Mouse (Mus musculus): ENCODE measurements around the gene Lyzl4. TPM values are rescaled to one million over a fixed set of nuclear protein-coding genes. Genes with fewer than 3 reads are reported as not detected.

Lyzl4 gene
- 0.23 and 0.29 TPM in 2 replicates for polyA plus RNA-seq (2016; fragmentation: Nextera tagmentation; extraction: Ambion mirVana)

DNA sequence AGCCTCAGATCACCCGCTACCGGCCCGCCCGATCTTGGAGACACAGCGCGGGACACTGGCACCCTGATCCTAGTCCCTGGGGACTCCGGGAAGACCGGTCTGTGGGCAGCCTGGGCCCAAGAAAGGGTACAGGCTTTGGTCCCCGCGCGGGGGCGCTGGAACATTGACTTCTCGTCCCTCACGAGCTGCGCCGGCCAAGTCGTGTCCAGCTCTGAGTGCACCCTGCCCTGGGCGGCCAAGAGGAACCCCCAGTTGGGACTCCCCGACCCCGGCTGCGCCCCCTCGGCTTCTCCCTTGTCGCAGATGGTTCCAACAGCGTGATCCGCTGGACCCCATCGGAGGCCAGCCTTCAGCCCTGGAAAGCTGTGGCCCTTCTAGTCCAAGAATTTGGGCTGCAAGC is at the start of gene Lyzl4:
Lyzl4 (minus strand) TSS at position 96 of the 400 bp plus-strand sequence.
- H3K4me3 ChIP-seq: peak within 1 kb of the TSS; percentile 43
- WGBS (ENCODE audit: insufficient replicate concordance): 1% methylated on average over 26 of the region's 26 CpGs
- H3K9ac ChIP-seq: no peak within 1 kb of the TSS
- peaks cover 78% of the 10 kb centered on the region for H3K27me3 ChIP-seq (replicated peaks)
- peak; percentile 30; the same call in 1 of the 2 replicates for ATAC-seq
- no peak within 1 kb of the TSS for H3K27ac ChIP-seq
- H3K4me1 ChIP-seq: peaks cover 18% of the 10 kb centered on the region
- H3K9me3 ChIP-seq (replicated peaks): no peaks in the 10 kb centered on the region
- peak within 1 kb of the TSS; percentile 70 for H3K4me2 ChIP-seq
- no peaks in the 10 kb centered on the region for H3K36me3 ChIP-seq

DNA sequence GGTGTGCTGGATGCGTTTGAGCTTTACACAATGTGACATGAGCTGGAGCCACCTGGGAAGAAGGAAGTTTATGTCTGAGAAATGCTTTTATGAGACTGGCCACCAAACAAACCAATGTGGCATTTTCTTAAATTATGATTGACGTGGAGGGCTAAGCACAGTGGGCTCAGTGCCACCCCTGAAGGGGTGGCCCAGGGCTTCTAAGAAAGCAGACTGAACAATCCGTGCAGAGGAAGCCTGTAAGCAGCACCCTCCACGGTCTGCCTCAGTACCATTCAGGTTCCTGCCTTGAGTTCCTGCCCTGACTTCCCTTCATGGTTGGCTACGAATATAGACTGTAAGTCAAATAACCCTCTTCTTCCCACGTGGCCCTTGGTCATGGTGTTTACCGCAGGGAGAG is 48.8 kb upstream of the Lyzl4 start:
- H3K36me3 ChIP-seq: peaks cover 17% of the 10 kb centered on the region; the same call in 1 of the 2 replicates
- H3K4me1 ChIP-seq: no peaks in the 10 kb centered on the region
- H3K4me3 ChIP-seq: no peak overlapping the region
- no peak overlapping the region for H3K9ac ChIP-seq
- 73% methylated on average over 7 of the region's 7 CpGs for WGBS (ENCODE audit: insufficient replicate concordance)
- H3K9me3 ChIP-seq (replicated peaks): no peaks in the 10 kb centered on the region
- H3K27me3 ChIP-seq (replicated peaks): no peaks in the 10 kb centered on the region
- H3K27ac ChIP-seq: no peak overlapping the region
- ATAC-seq: no peak
- H3K4me2 ChIP-seq: no peak overlapping the region

DNA sequence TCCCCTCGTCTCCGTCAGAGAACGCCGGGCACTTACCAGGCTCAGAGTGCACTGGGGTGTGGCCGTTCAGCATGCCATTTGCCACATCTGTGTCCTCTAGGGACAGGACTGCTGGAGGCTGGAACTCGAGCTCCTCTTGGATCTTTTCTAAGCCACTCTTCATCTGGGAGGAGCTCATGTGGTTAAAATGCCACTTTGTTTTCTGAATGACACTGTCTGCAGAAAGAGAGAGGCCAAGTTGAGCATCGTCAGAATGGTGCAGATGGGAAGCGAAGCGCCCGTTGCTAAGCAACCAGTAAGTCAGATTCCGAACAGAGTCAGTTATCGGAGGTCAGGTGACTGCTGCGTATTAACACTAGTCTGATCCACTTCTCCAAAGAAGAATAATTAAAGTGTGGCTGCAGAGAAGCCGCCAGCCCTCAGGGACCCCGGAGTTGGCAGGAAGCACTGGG is 48.3 kb upstream of the Lyzl4 start:
- Histone ChIP-seq H3K9me3 (replicated peaks) (no peaks in the 10 kb centered on the region), H3K27ac (no peak overlapping the region), H3K36me3 (peaks cover 22% of the 10 kb centered on the region), H3K4me2 (no peak overlapping the region), H3K4me1 (no peaks in the 10 kb centered on the region), H3K4me3 (no peak overlapping the region), H3K27me3 (replicated peaks) (no peaks in the 10 kb centered on the region), H3K9ac (no peak overlapping the region)
- ATAC-seq: no peak
- WGBS (ENCODE audit: insufficient replicate concordance): 85% methylated on average over 15 of the region's 15 CpGs

DNA sequence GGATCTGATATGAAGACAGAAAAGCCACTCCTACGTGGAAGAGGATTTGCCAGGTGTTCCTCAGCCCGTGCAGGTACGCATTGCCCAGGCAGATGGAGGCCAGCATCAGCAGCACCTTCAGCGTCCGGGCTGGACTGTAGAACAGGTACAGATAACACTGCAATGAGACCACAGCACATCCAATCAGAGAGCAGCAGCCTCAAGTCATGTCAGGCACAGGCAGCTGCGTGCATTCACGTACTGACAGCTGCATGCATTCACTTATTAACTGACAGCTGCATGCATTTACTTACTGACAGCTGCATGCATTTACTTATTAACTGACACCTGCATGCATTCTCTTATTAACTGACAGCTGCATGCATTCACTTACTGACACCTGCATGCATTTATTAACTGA is 42.8 kb upstream of the Lyzl4 start:
- Histone ChIP-seq H3K36me3 (peaks cover 26% of the 10 kb centered on the region), H3K4me3 (no peak overlapping the region), H3K4me1 (no peaks in the 10 kb centered on the region), H3K9me3 (replicated peaks) (no peaks in the 10 kb centered on the region), H3K4me2 (no peak overlapping the region), H3K27me3 (replicated peaks) (no peaks in the 10 kb centered on the region), H3K27ac (no peak overlapping the region), H3K9ac (no peak overlapping the region)
- no peak for ATAC-seq
- WGBS (ENCODE audit: insufficient replicate concordance): 64% methylated on average over 7 of the region's 7 CpGs

DNA sequence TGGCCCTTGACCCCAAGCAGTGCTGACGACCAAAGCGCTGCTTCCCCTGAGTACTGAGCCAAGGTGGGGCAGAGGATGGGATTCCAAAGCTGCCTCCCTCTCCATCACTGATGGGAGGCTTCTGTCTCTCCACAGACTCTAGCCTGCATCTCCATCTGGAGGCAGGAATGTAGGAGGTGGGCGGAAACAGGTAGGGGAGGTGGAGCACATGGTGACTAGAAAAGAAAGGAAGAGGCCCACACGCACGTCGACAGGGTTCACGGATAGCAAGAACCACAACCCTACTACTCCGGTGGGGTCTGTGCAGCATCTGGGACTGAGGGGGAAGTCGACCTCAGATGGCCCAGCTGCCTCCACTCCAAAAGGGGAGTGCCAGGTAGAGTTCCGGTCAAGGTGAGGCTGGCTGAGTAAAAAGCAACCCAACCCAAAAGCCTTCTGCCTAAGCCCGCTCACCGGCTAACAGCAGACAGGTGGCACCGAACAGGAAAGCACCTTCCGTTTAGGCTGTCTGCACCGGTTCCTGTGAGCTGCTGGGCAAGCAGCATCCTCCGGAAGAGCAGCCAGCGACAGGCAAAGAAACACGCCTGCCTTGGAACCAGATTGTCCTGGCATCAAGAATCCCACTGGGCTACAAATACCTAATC is 40.3 kb upstream of the Lyzl4 start:
- 63% methylated on average over 18 of the region's 18 CpGs for WGBS (ENCODE audit: insufficient replicate concordance)
- ATAC-seq: no peak
- Histone ChIP-seq H3K4me1 (peaks cover 4% of the 10 kb centered on the region), H3K27ac (no peak overlapping the region), H3K4me3 (no peak overlapping the region), H3K9me3 (replicated peaks) (no peaks in the 10 kb centered on the region), H3K27me3 (replicated peaks) (no peaks in the 10 kb centered on the region; the same call in 1 of the 2 replicates), H3K4me2 (no peak overlapping the region), H3K36me3 (peaks cover 19% of the 10 kb centered on the region), H3K9ac (no peak overlapping the region)

DNA sequence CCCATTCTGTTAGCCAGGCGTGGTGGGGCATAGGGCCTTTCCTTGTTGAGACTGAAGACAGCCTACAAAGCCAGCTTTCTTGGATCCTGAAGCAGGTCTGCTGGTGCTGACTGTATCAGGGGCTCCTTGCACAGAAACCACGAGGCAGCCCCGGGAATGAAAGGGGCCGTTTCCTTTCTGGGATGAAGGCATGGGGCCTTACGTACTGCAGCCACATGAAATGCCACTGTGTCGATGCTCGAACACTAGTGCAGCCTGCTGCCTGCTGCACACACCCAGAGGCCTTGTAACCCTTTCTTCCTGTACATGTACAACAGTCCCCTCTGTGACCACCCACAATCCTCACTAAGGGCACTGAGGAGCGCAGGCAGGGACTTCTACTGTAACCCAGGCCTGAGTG is 39.3 kb upstream of the Lyzl4 start:
- Histone ChIP-seq H3K4me3 (no peak overlapping the region), H3K27ac (no peak overlapping the region), H3K4me1 (peaks cover 10% of the 10 kb centered on the region), H3K36me3 (peaks cover 19% of the 10 kb centered on the region), H3K9me3 (replicated peaks) (no peaks in the 10 kb centered on the region), H3K4me2 (no peak overlapping the region), H3K27me3 (replicated peaks) (no peaks in the 10 kb centered on the region; the same call in 1 of the 2 replicates), H3K9ac (no peak overlapping the region)
- WGBS (ENCODE audit: insufficient replicate concordance): 44% methylated on average over 8 of the region's 8 CpGs
- no peak for ATAC-seq

DNA sequence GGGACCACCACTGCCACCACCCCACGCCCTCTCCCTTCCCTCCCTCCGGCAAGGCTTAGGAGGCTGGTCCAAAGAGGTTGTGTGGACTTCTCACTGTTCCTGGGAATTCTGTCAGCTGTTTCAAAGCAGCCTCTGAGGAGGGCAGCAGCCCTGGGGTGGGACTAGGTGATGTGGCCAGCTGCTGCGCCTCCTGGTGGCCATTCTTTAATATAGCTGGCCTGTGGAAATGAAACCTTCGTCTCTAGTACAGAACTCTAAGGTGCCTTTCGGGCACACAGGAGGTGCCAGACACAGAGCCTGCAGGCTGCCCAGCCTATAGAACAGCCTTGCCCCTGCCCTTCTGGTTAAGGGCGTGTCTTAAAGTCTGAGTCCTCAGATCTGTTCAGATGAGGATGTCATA is 37.7 kb upstream of the Lyzl4 start:
- no peak overlapping the region for H3K4me3 ChIP-seq
- no peak overlapping the region for H3K27ac ChIP-seq
- WGBS (ENCODE audit: insufficient replicate concordance): 23% methylated on average over 6 of the region's 6 CpGs
- peaks cover 14% of the 10 kb centered on the region for H3K4me1 ChIP-seq
- peak; percentile 34; the same call in 1 of the 2 replicates for ATAC-seq
- H3K36me3 ChIP-seq: peaks cover 8% of the 10 kb centered on the region; the same call in 1 of the 2 replicates
- H3K9me3 ChIP-seq (replicated peaks): no peaks in the 10 kb centered on the region
- H3K9ac ChIP-seq: no peak overlapping the region
- no peak overlapping the region for H3K4me2 ChIP-seq
- no peaks in the 10 kb centered on the region; the same call in 1 of the 2 replicates for H3K27me3 ChIP-seq (replicated peaks)

DNA sequence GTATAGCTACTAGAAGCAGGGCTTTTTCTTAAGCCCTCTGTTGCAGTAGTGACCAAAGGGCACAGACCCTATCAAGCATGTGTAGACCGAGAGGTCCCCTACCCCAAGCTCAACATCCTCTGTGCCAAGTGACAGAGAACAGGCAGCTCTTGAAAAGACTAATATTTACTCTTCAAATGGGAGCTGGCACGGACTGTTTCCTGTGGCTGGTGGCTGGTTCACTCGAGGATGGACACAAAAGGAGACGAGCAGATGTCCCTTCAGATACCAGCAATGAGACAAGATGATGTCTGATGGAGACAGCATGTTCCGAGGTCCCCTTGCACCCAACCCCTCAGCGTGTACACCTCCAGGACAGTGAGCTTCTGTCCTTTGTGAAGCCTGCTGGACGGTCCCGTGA is 35.6 kb upstream of the Lyzl4 start:
- Histone ChIP-seq H3K9me3 (replicated peaks) (no peaks in the 10 kb centered on the region), H3K36me3 (no peaks in the 10 kb centered on the region), H3K4me3 (no peak overlapping the region), H3K27me3 (replicated peaks) (no peaks in the 10 kb centered on the region; the same call in 1 of the 2 replicates), H3K9ac (no peak overlapping the region), H3K4me2 (no peak overlapping the region), H3K4me1 (peaks cover 20% of the 10 kb centered on the region), H3K27ac (no peak overlapping the region)
- 27% methylated on average over 8 of the region's 8 CpGs for WGBS (ENCODE audit: insufficient replicate concordance)
- no peak for ATAC-seq

DNA sequence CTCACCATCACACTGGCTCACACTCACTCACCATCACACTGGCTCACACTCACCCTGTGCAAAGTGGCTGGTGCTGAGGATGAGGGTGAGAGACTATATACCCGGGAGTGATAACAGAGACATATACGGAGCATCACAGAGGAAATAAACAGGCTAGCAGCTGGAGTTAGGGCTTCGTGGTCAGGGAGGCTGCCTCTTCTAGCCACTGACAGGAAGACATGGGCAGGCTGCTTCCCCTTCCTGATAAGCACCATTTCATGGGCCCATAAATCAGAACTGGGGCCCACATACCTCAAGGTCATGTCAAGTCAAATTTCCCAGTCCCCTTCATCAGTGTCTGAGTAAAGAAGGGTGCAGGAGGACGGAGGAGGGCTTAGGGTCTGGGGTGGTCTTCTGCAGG is 35.2 kb upstream of the Lyzl4 start:
- H3K27ac ChIP-seq: no peak overlapping the region

DNA sequence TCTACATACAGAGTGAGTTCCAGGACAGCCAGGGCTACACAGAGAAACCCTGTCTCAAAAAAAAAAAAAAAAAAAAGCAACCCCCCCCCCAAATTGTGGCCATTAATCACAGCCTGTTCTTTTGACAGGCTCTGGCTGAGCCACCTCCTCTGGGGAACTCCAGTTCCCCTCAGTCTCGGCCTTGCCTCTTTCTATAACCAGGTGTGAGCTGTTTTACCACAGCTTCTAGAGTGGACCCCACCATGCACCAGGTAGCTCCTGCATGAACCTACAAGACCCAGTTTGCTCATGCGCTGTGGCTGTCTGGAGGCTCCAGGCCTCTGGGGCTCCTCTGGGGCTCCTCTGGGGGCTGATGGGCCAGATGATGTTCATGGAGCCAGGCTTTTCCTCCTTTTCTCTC is 33.7 kb upstream of the Lyzl4 start:
- no peak overlapping the region for H3K4me2 ChIP-seq
- WGBS (ENCODE audit: insufficient replicate concordance): 76% methylated on average over 2 of the region's 2 CpGs
- H3K36me3 ChIP-seq: no peaks in the 10 kb centered on the region
- no peak overlapping the region for H3K4me3 ChIP-seq
- no peak overlapping the region for H3K27ac ChIP-seq
- ATAC-seq: no peak
- H3K9ac ChIP-seq: no peak overlapping the region
- peaks cover 34% of the 10 kb centered on the region for H3K4me1 ChIP-seq
- no peaks in the 10 kb centered on the region for H3K9me3 ChIP-seq (replicated peaks)
- H3K27me3 ChIP-seq (replicated peaks): peaks cover 6% of the 10 kb centered on the region

More for the DNA sequence above, 35.2 kb upstream of the Lyzl4 start:
- peaks cover 24% of the 10 kb centered on the region for H3K4me1 ChIP-seq
- H3K36me3 ChIP-seq: no peaks in the 10 kb centered on the region
- H3K9ac ChIP-seq: no peak overlapping the region
- no peak overlapping the region for H3K4me3 ChIP-seq
- H3K9me3 ChIP-seq (replicated peaks): no peaks in the 10 kb centered on the region
- ATAC-seq: no peak
- 7% methylated on average over 4 of the region's 4 CpGs for WGBS (ENCODE audit: insufficient replicate concordance)
- no peak overlapping the region for H3K4me2 ChIP-seq
- H3K27me3 ChIP-seq (replicated peaks): no peaks in the 10 kb centered on the region; the same call in 1 of the 2 replicates

DNA sequence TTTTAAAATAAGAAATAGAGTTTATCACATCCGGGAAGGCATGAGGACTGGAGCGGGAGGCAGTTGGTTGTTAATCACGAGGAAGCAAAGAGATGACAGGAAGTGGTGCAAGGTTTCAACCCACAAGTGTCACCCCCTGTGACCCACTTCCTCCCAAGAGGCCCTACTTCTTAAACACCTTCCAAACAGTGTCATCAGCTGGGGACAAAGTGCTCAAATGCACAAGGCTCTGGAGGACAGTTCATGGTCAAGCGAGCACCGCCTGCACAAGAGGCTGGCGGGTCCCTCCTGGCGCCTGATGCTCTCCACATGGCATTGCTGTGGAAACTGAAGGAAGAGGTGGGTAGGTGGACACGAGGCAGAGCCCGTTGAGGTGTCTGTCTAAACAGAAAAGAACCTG is 33.1 kb upstream of the Lyzl4 start:
- no peak overlapping the region for H3K27ac ChIP-seq
- no peak overlapping the region for H3K4me3 ChIP-seq
- WGBS (ENCODE audit: insufficient replicate concordance): 42% methylated on average over 9 of the region's 9 CpGs
- no peaks in the 10 kb centered on the region for H3K36me3 ChIP-seq
- ATAC-seq: no peak
- no peaks in the 10 kb centered on the region for H3K9me3 ChIP-seq (replicated peaks)
- H3K9ac ChIP-seq: no peak overlapping the region
- H3K4me1 ChIP-seq: peaks cover 37% of the 10 kb centered on the region
- H3K4me2 ChIP-seq: no peak overlapping the region
- H3K27me3 ChIP-seq (replicated peaks): peaks cover 12% of the 10 kb centered on the region

DNA sequence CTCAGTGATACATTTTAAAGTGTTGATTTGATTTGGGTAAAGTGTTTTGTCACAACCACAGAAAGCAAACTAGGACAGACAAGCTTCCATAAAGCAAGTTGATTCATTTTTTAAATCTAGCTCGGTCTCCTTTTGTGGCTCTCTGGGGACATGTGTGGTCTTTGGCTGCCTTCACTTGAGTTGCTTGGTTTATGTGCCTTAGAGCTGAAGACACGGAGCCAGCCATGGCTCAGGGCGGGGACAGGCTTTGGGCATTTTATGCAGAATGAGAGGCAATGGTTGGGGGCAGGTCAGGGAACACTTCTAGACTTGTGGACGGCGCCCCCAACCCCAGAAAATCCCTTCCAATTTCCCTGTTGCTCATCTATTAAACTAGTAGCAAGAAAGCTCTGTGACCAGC is 31.8 kb upstream of the Lyzl4 start:
- no peak for ATAC-seq
- no peaks in the 10 kb centered on the region for H3K36me3 ChIP-seq
- no peak overlapping the region for H3K4me2 ChIP-seq
- no peak overlapping the region for H3K4me3 ChIP-seq
- no peak overlapping the region for H3K27ac ChIP-seq
- H3K27me3 ChIP-seq (replicated peaks): peaks cover 25% of the 10 kb centered on the region
- WGBS (ENCODE audit: insufficient replicate concordance): 74% methylated on average over 5 of the region's 5 CpGs
- no peak overlapping the region for H3K9ac ChIP-seq
- H3K9me3 ChIP-seq (replicated peaks): no peaks in the 10 kb centered on the region
- peaks cover 48% of the 10 kb centered on the region for H3K4me1 ChIP-seq

DNA sequence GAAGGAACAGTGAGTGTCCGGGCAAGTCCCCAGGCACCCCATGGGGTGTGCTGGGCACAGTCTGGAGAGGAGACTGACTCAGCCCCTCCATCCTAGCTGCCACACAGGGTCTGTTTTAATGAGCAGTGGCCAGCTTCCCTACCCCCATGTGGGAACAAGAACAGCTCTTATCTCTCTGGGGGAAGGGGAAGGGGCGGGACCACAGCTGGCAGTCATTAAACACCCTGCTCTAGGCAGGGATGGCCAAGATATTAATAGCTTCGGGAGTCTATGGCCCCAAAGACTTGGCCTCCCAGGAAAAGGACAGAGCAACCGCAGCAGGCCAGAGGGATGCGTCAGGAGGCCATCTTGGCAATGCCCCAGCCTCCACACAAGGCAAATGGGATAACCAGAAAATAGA is 30.4 kb upstream of the Lyzl4 start:
- Histone ChIP-seq H3K4me2 (no peak overlapping the region), H3K4me3 (no peak overlapping the region), H3K27me3 (replicated peaks) (peaks cover 39% of the 10 kb centered on the region), H3K9ac (no peak overlapping the region), H3K36me3 (no peaks in the 10 kb centered on the region), H3K9me3 (replicated peaks) (no peaks in the 10 kb centered on the region), H3K4me1 (peaks cover 45% of the 10 kb centered on the region), H3K27ac (no peak overlapping the region)
- no peak for ATAC-seq
- 17% methylated on average over 5 of the region's 5 CpGs for WGBS (ENCODE audit: insufficient replicate concordance)

Measured in liver, embryonic 12.5 days (tissue).